Mouse (Mus musculus): ENCODE measurements around the gene Usp44. TPM values are rescaled to one million over a fixed set of nuclear protein-coding genes. Genes with fewer than 3 reads are reported as not detected.
"Not testable (repeated sequence)": the region's sequence is repeated elsewhere in the genome, so short reads cannot be mapped to it uniquely, and the experiment has no call there.

Gene Usp44
- polyA plus RNA-seq, 1 experiment from 2014 or later: 3.0 TPM

DNA sequence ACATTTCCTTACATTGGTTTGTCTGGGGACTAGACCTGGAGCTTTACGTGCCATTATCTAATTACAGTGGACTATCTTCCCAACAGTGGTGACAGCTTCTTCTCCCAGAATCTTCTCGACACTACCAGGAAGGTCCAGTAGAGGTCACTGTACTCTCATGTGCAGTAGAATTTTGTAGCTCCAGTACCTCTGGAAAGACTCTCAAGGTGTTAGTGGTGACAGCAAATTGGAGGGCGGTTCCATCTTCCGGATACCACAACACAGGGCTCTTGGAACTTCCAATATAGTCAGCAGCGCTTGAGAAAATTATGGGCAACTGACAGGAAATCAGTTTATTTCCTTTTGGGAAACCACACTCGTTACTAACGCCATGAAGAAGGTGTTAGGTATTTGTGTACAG, 12.7 kb upstream of the Usp44 start:
- Histone ChIP-seq H3K9ac (no peak overlapping the region), H3K4me3 (no peak overlapping the region), H3K9me3 (replicated peaks) (no peaks in the 10 kb centered on the region), H3K27ac (no peak overlapping the region), H3K4me1 (no peaks in the 10 kb centered on the region), H3K36me3 (no peaks in the 10 kb centered on the region), H3K27me3 (peaks cover 10% of the 10 kb centered on the region), H3K4me2 (replicated peaks) (no peak overlapping the region)
- ATAC-seq (ENCODE audit: low FRiP score): no peak
- 36% methylated on average over 7 of the region's 7 CpGs for WGBS

DNA sequence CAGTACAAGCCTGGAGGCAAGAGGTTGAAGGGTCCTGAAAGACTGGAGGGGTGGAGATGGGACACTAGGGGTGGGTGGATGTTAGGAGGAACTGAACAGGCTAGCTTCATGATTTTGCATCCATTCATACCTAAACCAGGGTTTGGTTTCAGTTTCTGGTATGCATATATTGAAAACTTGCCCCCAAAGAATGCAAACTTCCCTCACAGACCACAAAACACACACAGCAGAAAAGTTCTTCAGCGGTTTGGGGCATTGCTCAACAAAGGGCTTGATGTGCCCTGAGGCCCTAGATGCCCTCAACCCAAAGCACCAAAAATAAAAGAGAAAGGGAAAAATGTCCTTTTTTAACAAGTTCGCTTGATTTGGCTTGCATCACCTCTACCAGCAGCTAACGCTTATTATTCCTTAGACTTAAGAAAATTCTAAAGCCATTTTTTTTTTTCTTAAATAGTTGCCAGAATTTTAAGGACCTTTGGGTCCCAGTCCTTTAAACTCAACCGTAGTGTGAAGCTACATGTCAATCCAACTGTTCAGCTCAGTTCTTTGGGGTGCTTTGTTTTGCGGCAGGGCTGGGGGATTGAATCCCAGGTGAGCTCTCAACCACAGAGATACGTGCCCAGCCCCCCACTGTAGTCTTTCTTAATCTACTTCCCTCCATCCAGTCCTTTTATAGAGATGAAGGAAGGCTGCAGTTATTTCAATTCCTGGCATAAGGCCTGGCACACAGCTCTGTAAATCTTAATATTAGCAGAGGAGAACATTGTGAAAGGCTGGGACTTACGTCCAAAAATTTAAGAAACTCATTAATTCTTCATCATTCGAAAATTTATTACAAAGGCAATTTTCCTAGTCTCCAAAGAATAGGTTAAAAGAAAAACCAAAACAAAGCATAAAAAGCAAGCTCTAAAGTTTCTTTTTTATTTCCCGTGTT, 1.2 kb upstream of the Usp44 start:
- H3K4me1 ChIP-seq: peaks cover 8% of the 10 kb centered on the region; the same call in 1 of the 2 replicates
- H3K4me2 ChIP-seq (replicated peaks): no peak overlapping the region
- H3K27me3 ChIP-seq: peaks cover 22% of the 10 kb centered on the region
- ATAC-seq (ENCODE audit: low FRiP score): no peak
- no peak overlapping the region for H3K4me3 ChIP-seq
- H3K9ac ChIP-seq: no peak overlapping the region
- H3K27ac ChIP-seq: no peak overlapping the region
- H3K36me3 ChIP-seq: no peaks in the 10 kb centered on the region
- H3K9me3 ChIP-seq (replicated peaks): no peaks in the 10 kb centered on the region
- 42% methylated on average over 9 of the region's 9 CpGs for WGBS

DNA sequence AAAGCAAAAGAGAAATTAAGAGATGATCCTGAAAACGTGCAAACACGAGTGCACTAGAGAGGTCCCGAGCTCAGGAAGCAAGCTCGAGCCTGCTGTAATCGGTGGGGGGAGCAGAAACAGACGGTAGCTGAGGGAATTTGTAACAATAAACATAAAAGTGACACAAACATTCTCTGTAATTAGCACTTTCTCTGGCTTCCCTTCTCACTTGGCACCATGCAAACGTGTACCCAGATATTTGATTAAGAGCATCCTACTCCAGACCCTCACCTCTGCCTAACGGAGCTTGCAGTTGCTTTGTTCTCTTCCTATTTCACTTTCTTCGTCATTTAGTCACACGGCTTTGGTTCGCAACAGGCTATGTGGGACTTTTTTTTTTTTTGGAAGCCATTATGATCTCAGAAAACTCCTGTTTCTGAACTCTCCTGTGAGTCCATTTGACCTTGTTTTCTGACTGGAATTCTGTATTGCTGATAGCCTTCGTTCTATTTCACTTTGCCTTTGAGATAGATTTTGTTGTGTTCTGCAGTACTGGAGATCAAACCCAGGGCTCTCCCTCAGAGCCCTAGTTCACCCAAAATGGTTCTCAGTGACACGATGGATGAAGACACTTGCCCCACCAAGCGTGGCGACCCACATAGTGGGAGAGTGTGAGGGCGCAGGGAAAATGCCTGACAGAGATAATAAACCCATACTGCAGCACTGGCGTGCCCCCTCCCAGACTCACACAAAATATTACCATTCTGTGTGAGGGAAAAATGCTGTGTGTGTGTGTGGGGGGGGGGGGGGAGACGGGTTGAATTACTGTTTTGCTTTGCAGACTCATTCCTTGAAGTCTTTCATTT, 597 bp downstream of the Usp44 start:
- Histone ChIP-seq H3K9me3 (replicated peaks) (no peaks in the 10 kb centered on the region), H3K27me3 (peaks cover 22% of the 10 kb centered on the region), H3K4me1 (peaks cover 8% of the 10 kb centered on the region; the same call in 1 of the 2 replicates), H3K4me3 (no peak overlapping the region), H3K27ac (no peak overlapping the region), H3K36me3 (no peaks in the 10 kb centered on the region), H3K4me2 (replicated peaks) (peak overlapping the region; percentile 27; the same call in 1 of the 2 replicates), H3K9ac (no peak overlapping the region)
- WGBS: 4% methylated on average over 18 of the region's 18 CpGs
- ATAC-seq (ENCODE audit: low FRiP score): no peak

DNA sequence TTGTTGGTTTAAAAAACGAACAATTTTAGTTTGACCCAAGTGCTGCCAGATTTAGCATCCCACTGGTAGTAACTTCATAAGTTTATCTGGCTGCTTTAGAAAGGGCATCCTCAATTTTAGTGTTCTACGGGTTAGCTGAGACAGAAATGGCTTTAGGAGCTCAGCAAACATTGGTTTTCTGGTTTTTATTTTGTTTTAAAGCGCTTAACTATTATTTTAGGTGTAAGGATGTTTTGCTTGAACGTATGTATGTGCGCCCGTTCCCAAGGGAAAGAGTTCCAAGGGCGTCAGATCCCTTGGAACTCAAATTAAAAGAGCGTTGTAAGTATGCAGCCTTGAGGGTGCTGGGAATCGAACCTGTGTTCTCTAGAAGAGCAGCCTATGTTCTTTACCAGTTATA, 1.5 kb downstream of the Usp44 start:
- H3K27me3 ChIP-seq: peaks cover 22% of the 10 kb centered on the region
- 35% methylated on average over 9 of the region's 9 CpGs for WGBS
- H3K4me1 ChIP-seq: peaks cover 8% of the 10 kb centered on the region; the same call in 1 of the 2 replicates
- no peak for ATAC-seq (ENCODE audit: low FRiP score)
- H3K27ac ChIP-seq: no peak overlapping the region
- no peaks in the 10 kb centered on the region for H3K36me3 ChIP-seq
- no peak overlapping the region for H3K4me3 ChIP-seq
- H3K9ac ChIP-seq: no peak overlapping the region
- no peak overlapping the region for H3K4me2 ChIP-seq (replicated peaks)
- H3K9me3 ChIP-seq (replicated peaks): no peaks in the 10 kb centered on the region

DNA sequence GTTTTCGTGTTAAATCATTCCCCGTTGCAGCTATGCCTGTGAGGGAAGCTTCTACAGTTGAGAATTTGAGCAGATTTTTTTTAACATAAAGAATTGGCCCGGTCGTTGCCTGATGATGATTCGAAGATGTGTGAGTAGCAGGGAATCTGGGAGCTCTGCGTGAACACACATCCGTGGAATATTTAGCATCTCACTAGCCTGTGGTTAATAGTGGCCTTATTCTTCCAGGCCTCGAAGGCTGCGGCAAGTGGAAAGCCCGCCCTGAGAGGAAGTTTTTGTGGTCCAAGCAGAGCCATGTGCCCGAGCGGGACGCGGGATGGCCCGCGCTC, 2.0 kb downstream of the Usp44 start:
- peak overlapping the region; percentile 82 for H3K4me3 ChIP-seq
- WGBS: 1% methylated on average over 16 of the region's 16 CpGs
- H3K36me3 ChIP-seq: no peaks in the 10 kb centered on the region
- H3K4me2 ChIP-seq (replicated peaks): peak overlapping the region; percentile 97
- peaks cover 22% of the 10 kb centered on the region for H3K27me3 ChIP-seq
- H3K9ac ChIP-seq: peak overlapping the region; percentile 58
- no peaks in the 10 kb centered on the region for H3K9me3 ChIP-seq (replicated peaks)
- no peak overlapping the region for H3K27ac ChIP-seq
- H3K4me1 ChIP-seq: peaks cover 8% of the 10 kb centered on the region; the same call in 1 of the 2 replicates
- ATAC-seq (ENCODE audit: low FRiP score): no peak

GRCm38 (mm10) chr10:93833699-93834393, 2.5 kb downstream of the Usp44 start:
- Histone ChIP-seq H3K4me1 (peaks cover 8% of the 10 kb centered on the region; the same call in 1 of the 2 replicates), H3K4me2 (replicated peaks) (peak overlapping the region; percentile 97), H3K36me3 (no peaks in the 10 kb centered on the region), H3K9ac (peak overlapping the region; percentile 58), H3K27me3 (peaks cover 22% of the 10 kb centered on the region), H3K4me3 (peak overlapping the region; percentile 82), H3K9me3 (replicated peaks) (no peaks in the 10 kb centered on the region), H3K27ac (no peak overlapping the region)
- WGBS: under 1% methylated on average over 73 of the region's 75 CpGs
- peak; percentile 94 for ATAC-seq (ENCODE audit: low FRiP score)

- H3K4me3 ChIP-seq: peak overlapping the region; percentile 82
- H3K9me3 ChIP-seq (replicated peaks): no peaks in the 10 kb centered on the region
- no peak overlapping the region for H3K27ac ChIP-seq
- H3K4me1 ChIP-seq: peaks cover 8% of the 10 kb centered on the region; the same call in 1 of the 2 replicates
- H3K9ac ChIP-seq: peak overlapping the region; percentile 58
- H3K36me3 ChIP-seq: no peaks in the 10 kb centered on the region
- H3K27me3 ChIP-seq: peaks cover 22% of the 10 kb centered on the region
- H3K4me2 ChIP-seq (replicated peaks): peak overlapping the region; percentile 97
- 2% methylated on average over 13 of the region's 13 CpGs for WGBS
- ATAC-seq (ENCODE audit: low FRiP score): no peak
Observed at GRCm38 (mm10) chr10:93834394-93834745, 3.0 kb downstream of the Usp44 start.

DNA sequence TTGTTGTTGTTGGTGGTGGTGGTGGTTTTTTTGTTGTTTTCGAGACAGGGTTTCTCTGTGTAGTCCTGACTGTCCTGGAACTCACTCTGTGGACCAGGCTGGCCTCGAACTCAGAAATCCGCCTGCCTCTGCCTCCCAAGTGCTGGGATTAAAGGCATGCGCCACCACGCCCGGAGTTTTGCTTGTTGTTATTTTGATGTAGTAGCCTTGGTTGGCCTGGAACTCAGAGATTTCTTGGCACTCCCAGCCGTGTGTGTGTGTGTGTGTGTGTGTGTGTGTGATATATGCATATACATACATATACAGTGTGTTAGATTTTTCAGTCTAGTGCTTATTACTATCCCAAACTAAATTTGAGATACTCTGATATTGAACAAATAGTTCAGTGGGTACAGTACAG, 3.8 kb downstream of the Usp44 start:
- not testable (repeated sequence) for H3K9ac ChIP-seq; H3K4me2 ChIP-seq (replicated peaks); H3K36me3 ChIP-seq; H3K9me3 ChIP-seq (replicated peaks); ATAC-seq (ENCODE audit: low FRiP score); H3K4me3 ChIP-seq; H3K4me1 ChIP-seq; H3K27ac ChIP-seq
- peaks cover 22% of the 10 kb centered on the region for H3K27me3 ChIP-seq
- WGBS: 91% methylated on average over 7 of the region's 7 CpGs

GRCm38 (mm10) chr10:93846706-93847105, 15.4 kb downstream of the Usp44 start:
- Histone ChIP-seq H3K9ac (no peak overlapping the region), H3K4me3 (no peak overlapping the region), H3K4me1 (no peaks in the 10 kb centered on the region), H3K9me3 (replicated peaks) (peaks cover 10% of the 10 kb centered on the region), H3K27me3 (no peaks in the 10 kb centered on the region), H3K4me2 (replicated peaks) (no peak overlapping the region), H3K36me3 (peaks cover 24% of the 10 kb centered on the region), H3K27ac (no peak overlapping the region)
- WGBS: 96% methylated on average over 13 of the region's 13 CpGs
- no peak for ATAC-seq (ENCODE audit: low FRiP score)

- Histone ChIP-seq H3K27ac (no peak overlapping the region), H3K9me3 (replicated peaks) (no peaks in the 10 kb centered on the region), H3K27me3 (no peaks in the 10 kb centered on the region), H3K36me3 (peaks cover 4% of the 10 kb centered on the region; the same call in 1 of the 2 replicates), H3K9ac (no peak overlapping the region), H3K4me2 (replicated peaks) (no peak overlapping the region), H3K4me3 (no peak overlapping the region), H3K4me1 (no peaks in the 10 kb centered on the region)
- 90% methylated on average over 9 of the region's 9 CpGs for WGBS
- no peak for ATAC-seq (ENCODE audit: low FRiP score)
Observed at GRCm38 (mm10) chr10:93855126-93855525, 23.8 kb downstream of the Usp44 start.

DNA sequence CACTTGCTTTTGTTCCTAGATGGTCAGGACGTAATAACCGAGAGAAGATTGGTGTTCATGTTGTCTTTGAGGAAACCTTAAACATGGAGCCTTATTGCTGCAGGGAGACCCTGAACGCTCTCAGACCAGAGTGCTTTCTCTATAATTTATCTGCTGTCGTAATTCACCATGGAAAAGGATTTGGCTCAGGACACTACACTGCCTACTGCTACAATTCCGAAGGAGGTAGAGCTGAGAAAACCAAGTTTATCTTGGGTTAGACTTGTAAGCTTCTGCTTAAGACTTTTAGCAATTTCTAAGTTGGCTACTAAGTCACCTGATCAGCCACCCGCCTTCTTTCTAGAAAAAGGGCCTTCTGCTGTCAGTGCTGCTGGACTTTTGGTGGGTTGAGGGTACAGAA, 24.7 kb downstream of the Usp44 start:
- ATAC-seq (ENCODE audit: low FRiP score): no peak
- Histone ChIP-seq H3K9me3 (replicated peaks) (no peaks in the 10 kb centered on the region), H3K27me3 (no peaks in the 10 kb centered on the region), H3K27ac (no peak overlapping the region), H3K36me3 (peaks cover 9% of the 10 kb centered on the region; the same call in 1 of the 2 replicates), H3K4me3 (no peak overlapping the region), H3K4me2 (replicated peaks) (no peak overlapping the region), H3K4me1 (no peaks in the 10 kb centered on the region), H3K9ac (no peak overlapping the region)
- 95% methylated on average over 6 of the region's 6 CpGs for WGBS

DNA sequence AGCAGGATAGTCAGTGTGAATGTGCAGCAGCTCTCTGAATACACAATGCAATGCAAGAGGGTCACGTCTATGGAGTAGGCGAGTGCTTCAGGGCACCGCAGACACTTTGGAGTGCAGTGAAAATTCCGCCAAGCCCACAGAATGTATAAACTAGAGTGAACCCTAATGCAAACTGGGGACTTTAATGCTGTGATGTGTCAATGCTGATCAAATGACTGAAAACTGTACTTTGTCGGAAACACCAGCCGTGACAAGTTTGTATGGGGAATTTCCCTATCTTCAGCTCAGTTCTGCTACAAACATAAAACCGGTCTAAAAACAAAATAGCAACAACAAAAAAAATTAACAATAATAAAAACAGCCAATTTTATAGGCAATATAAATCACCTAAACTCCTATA, 37.0 kb downstream of the Usp44 start:
- 95% methylated on average over 7 of the region's 7 CpGs for WGBS
- Histone ChIP-seq H3K9me3 (replicated peaks) (no peaks in the 10 kb centered on the region), H3K27me3 (no peaks in the 10 kb centered on the region), H3K4me2 (replicated peaks) (no peak overlapping the region), H3K9ac (no peak overlapping the region), H3K4me3 (no peak overlapping the region), H3K4me1 (no peaks in the 10 kb centered on the region), H3K36me3 (peaks cover 59% of the 10 kb centered on the region), H3K27ac (no peak overlapping the region)
- no peak for ATAC-seq (ENCODE audit: low FRiP score)

All from hindbrain, embryonic 12.5 days (tissue).